Mouse (Mus musculus): Measurements from ENCODE around the gene Gm29554. TPM values are rescaled to one million over a fixed set of nuclear protein-coding genes. Genes with fewer than 3 reads are reported as not detected.

Gm29554 gene
- not detected for polyA plus RNA-seq (2014; fragmentation: Illumina TruSeq; extraction: RNeasy Lipid Tissue Mini Kit (QIAGEN cat#74804); ENCODE audit: low replicate concordance)

GRCm38 (mm10) chrY:12273632-12274031, at the start of gene Gm29554:
Gene Gm29554, plus strand, starts transcription at chrY:12273932.

Other genes starting within 250 kb of the Gm29554 start
- gene Gm20812, start 108.0 kb downstream of the Gm29554 start, polyA plus RNA-seq (2014; fragmentation: Illumina TruSeq; extraction: RNeasy Lipid Tissue Mini Kit (QIAGEN cat#74804); ENCODE audit: low replicate concordance), result not detected